Mouse (Mus musculus) natural killer cell, adult 2 months (primary cell): ENCODE data around the gene Mzf1.
"Not testable (repeated sequence)": the region's sequence is repeated elsewhere in the genome, so short reads cannot be mapped to it uniquely, and the experiment has no call there.

ENCODE experiments used
- DNase-seq, 2 experiments: peaks; one replicate each; pipeline ENCODE4 v3.0.0; 2022; ENCODE audit warnings: low spot score in 2 of 2

The Mzf1 gene

DNA sequence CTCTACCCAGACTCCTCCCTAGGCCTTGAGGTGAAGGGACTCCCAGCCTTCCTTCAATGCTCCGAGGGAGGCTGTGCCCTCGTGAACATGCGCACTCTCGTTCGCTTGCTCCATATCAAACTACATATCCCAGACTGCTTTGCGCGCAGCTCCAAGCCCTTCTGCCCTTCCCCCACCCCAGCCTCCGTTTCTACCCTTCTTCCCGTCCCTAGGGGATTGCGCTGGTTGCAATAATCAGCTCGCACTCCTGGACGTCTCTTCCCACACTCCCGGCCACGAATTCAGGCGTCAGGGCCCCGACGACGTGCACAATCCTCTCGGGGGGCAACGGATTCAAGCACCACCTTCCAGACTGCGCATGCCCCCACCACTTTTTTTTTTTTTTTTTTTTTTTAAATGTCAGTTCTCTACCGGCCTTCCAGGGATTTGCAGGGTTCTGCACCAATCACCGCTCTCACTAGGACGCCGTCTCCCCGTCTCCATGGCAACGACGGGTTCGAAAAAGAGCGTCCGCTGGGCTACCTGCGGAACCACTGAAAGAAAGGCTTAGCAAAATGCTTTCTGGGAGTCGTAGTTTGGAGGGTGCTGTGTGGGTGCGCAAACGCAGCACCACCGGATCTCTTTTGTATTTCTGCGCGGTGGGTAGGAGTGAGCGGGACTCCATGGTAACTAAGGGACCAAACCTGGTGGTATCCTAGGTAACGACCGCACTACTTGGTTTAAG is at the start of gene Mzf1:
Mzf1 (minus strand) TSS at position 478 of the 724 bp plus-strand sequence.
- peak; percentile 80 to 89 for DNase-seq

DNA sequence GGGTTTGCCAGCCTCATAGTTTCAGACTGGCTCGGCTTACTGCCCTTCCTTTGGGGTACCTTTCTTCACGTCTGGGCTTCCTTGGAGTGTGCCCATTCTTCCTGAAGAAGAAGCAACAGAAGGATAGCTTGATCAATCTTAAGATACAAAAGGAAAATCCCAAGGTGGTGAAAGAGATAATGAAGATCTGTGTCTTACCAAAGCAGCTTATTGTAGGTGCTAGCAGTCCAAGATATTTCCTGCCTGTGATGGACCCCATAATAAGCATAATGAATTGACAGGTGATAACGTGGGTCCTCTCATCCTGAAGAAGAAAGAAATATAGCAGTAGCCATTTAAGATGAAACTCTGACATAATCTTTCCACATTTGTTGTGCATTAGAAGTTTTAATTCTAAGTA is 40.5 kb upstream of the Mzf1 start, which contains the start of gene Vmn1r85:
Vmn1r85 (minus strand) TSS at position 101 of the 400 bp plus-strand sequence.
- no peak for DNase-seq

DNA sequence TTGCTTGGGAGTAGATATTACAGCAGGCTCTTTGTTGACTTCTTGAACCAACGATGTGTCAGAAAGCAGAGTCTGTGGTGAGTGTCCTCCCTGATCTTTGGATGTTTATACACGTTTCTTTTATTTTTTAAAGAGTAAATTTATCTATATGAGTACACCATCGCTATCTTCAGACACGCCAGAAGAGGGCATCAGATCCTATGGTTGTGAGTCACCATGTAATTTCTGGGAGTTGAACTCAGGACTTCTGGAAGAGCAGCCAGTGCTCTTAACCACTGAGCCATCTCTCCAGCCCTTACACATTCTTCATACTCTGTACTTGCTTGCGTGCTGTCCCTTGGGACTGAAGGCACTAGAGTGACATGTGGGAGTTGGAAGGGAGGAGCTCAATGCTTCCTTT is 17.7 kb upstream of the Mzf1 start:
- DNase-seq, result no peak

DNA sequence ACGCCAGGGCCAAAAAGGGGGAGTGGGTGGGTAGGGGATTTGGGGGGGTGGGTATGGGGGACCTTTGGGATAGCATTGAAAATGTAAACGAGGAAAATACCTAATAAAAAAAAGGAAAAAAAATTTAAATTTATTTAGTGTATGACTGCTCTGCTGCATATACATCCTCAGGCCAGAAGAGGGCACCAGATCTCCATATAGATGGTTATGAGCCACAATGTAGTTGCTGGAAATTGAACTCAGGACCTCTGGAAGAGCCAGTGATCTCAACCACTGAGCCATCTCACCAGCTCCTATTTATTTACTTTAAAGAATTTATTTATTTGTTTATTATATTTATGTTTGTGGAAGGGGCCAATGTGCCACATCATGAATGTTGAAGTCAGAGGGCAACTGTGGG is 8.8 kb upstream of the Mzf1 start:
- not testable (repeated sequence) for DNase-seq

DNA sequence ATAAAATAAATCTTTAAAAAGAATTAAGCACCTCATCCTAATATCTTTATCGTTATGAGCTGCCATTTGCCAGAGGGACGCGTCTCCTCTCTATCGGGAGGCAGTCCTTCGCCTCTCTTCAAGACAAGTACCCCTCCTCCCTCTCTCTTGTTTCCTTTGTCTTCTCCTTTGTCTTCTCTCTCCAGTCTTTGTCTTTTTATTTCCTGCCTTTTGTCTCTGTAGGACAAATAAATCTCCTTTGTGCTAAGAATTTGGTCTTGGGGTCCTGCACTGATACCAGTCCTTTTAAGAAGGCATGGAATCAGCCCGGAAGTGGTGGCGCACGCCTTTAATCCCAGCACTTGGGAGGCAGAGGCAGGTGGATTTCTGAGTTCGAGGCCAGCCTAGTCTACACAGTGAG is 5.0 kb upstream of the Mzf1 start:
- DNase-seq, result no peak

DNA sequence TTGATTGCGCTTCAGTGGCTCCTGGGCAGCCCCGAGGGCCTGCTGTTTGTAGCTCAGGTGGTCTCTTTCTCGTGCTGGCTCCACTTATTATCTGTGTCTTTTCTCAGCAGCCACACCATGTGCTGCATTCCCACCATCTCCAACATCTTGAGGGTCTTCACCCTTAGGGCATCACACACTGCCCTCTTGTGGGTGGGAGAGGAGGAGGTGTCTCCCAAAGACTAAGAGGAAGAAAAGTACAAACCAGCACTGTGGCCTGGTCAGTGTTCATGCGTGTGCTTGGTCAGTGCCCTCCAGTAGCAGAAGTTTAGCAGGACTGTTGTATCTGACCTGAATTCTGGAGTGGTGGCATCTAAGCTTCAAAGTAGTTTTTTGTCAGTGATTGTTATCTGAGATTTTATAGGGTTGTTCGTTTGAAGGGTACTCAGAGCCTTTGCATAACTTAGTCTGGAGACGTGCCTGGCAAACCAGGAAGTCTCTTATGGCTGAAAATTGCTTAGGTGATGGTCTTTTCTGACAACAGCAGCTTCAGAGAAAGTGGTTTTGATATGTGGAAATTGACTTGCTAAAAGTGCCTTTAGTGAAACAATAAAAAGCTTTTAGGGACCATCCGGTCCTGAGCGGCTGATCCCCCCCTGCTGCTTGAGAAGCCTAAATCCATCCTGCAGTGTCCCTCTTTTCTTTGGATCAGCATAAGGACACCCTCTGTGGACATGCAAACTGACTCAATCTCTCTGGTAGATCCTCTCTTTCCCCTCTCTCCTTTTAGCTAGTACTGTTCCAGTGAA is 2.5 kb upstream of the Mzf1 start:
- DNase-seq, result no peak

DNA sequence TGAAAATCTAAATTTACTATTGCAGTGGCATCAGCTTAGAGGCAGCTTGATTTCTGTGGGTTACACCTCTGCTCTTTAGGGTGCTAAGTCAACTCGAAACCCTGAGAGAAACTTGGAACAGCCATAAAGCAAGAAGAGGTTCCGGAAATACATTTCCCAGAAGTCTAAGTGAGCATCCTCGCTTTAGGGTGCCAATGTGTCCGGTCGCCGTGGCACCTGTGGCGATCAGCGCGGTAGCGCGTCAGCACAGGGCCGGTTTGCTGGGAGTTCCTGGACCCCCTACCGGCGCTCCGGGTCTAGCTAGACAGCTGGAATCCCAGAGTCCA is 640 bp downstream of the Mzf1 start:
- DNase-seq, result no peak

DNA sequence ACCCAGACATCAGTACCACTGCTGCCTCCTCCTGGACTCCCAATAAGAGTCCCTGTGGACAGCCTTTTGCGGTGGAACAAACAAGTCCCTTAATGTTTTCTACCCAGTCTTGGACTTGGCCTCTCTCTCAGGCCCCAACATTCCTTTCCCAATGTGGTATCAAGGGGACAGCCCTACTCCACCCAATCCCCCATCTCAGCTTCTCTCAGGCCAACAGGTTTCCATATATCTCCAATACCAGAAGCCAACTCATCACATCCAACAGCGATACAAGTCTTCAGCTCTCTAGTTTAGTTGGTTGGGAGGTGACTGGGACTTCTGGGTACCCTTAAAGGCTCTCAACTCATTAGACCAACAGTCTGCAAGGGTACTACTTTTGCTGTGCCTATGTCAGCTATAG is 1.1 kb downstream of the Mzf1 start:
- DNase-seq, result no peak

DNA sequence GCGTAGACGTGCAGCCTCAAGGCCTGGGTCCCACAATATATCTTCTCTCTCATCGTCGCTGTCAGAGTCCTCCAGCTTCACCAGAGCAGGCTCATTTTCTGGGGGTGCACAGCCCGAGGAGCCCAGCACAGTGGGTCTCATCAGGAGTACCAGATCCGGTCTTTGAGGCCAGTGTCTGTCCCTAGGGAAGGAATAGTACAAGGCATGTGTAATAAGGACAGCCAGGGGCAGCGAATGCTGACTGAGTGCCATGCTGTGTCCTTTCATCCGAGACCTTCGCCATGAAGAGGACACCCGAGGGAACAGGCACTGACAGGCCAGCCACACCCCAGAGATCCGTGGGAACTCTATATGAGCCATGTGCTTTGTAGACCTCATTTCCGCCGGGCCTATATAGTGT is 1.6 kb downstream of the Mzf1 start:
- no peak for DNase-seq

DNA sequence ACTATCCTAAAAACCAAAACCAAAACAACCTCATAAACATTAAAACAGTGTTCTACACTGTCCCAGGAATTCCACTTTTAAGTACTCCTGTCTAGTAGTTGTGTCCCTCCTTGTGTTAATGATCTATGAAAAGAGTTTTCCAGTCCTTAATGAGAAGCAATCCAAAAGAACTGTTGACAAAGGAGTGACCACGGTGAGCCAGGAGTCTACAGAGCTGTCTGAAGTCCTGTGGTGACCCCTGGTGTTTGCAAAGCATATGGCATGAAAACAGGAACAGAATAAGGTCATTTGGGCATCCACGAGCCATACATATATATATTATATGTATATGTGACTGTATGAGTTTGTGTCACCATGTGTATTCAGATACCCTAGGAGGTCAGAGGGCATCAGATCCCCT is 8.5 kb downstream of the Mzf1 start:
- peak; percentile 62 to 75 for DNase-seq

DNA sequence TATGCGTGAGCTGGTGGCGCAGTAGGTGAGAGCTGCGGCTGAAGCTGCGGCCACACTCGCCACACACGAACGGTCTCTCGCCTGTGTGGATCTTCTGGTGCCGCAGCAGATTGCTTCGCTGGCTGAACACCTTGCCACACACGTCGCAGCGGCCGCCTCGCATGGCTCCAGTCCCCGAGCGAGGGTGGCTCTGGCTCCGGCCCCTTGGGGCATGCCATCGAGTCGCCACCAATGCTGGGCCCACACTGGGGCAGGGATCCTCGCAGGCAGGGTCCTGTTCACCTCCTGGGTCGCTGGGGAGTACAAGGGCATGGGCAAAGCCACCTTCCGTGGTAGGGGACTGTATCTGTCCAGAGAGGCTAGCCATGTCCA is 10.3 kb downstream of the Mzf1 start:
- no peak for DNase-seq

DNA sequence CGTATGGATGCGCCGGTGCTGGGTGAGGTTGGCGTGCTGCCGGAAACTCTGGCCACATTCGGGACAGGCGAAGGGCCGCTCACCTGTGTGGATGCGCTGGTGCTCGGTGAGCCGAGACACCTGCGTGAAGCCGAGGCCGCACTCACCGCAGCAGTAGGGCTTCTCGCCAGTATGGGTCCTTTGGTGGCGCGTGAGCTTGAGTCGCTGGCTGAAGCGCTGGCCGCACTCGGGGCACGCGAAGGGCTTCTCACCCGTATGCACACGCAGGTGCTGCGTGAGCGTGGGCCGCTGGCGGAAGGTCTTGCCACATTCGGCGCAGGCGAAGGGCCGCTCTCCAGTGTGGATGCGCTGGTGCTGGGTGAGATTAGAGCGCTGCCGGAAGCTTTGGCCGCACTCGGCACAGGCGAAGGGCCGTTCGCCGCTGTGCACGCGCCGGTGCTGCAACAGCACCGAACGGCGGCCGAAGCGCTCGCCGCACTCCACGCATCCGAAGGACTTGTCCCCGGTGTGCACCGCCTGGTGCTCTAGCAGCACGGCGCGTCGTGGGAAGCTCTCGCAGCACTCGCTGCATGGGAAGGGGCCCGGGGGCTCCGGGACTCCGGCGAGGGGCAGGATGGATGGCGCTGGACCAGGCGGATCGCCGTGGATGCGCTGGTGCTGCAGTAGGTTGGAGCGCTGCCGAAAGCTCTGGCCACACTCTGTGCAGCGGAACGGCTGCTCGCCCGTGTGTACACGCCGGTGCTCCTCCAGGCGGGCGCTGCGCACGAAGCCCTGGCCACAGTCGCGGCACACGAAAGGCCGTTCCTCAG is 10.9 kb downstream of the Mzf1 start:
- no peak for DNase-seq

DNA sequence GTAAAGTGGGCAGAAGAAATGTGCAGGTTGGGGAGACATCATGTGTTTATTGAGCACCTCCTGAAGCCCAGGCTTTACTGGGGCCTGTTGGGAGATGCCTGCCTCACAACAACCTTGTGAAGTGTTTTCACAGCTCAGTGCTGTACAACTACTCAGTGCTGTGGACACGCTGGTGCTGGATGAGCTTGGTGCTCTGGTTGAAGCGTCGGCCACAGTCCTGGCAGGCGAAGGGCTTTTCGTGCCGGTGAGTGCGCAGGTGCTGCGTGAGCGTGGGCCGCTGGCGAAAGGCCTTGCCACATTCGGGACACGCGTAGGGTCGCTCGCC is 11.5 kb downstream of the Mzf1 start:
- DNase-seq, result no peak

DNA sequence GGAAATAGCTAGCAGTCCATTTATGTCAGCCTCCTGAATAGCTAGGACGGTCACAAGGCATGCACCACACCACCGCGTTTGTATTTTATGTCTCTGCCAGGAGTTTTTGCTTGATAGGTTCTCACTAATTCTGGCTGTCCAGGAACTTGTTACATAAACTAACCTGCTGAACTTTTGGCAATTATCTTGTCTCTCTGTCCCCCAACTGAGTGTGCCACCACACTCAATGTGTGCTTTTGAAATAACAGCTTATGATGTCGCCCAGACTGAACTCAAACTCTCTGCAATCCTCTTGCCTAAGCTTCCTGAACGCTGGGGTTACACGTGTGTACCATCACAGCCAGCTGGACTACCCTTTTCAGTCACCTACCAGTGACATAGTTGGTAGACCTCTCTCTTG is 12.1 kb downstream of the Mzf1 start:
- DNase-seq, result no peak

DNA sequence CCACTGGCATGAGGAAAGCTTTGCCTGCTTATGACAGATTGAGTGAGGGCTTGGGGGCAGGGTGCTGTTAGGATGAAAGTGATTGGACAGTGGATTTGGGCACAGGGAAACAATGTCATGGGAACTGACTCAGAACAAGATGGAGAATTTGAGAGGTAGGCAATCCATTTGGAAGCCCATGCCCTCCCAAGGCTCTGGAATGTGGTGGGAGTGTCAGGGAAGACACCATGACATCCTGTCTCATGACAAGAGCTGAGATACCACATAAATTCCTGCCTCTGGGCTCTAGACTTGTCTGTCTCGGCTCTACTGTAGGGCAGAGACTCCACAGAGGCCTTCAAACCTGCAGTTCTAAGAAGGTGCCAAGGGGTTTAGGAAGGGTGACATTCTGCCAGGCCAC is 13.3 kb downstream of the Mzf1 start:
- DNase-seq, result no peak

DNA sequence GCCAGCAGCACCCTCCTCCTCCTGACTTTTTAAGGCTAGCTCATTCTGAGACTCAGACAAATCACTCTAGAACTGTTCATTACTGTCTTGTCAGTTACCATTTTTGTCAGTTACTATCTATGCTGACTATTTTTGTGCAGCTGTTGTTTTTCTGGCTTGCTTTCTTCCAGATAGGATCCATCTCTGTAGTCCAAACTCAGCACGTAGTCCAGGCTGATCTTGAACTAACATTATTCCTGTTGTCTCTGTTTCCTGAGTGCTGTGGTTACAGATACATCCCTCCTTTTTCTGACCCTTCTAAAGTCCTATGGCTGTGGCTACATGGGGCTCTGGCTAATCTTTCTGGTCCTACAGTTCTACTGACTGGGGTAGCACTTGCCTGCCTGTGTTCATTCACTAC is 15.4 kb downstream of the Mzf1 start:
- DNase-seq, result no peak

DNA sequence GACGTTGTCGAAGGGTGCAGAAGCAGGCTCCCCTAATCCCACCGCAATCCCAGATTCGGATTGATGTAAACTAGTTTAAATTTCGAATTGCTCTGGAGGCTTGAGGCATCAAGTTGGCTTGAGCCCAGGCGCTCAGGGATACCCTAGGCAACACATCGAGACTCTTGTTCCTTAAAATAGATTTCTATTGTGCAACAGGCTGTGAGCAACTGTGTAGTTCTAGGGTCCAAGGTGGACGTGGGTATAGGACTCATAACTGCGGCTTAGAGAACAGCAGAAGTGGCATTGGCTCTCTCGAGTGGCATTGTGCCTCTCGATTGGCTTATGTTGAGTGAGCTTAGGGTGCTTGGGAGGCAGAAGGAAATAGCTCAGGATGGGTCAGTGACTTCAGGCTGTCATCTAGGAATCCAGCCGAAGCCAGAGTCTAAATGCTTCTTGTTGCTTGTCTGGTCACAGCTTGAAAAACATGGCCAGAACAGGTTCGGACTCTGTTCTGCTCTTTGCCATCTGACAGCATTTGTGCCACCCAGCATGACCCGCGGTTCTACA is 15.9 kb downstream of the Mzf1 start:
- DNase-seq, result no peak

DNA sequence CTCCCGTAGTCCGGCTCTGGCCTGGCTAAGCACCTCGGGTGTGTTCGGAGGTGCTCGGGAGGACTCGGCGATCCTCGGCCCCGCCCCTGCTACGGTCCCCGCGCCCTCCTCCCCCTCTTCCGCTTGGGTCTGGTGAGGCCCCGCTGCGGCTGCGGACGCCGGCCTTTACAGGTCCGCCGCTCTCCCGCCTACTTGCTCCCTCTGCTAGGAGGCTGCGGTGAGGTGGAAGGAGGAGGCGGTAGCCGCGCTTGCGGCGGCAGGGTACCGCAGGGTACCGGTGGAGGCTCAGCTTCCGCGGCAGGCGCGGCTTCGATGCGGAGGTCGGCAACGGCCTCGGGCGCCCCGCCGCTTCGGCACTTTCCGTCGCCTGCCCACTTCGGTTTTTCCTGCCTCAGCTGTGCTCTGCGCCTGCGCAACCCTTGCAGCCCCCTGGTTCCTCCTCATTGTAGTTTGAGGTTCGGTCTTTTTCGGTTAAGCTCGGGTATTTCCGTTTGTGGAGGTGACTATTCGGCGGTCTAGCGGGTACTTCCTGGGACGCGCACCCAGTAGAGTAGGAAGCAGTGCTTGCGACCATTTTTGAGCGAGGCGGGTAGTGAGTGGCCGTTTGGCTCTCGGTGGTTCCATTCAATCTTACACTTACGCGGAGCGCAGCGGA is 16.5 kb downstream of the Mzf1 start, which contains the start of gene Ube2m:
Ube2m (minus strand) TSS at position 375 of the 655 bp plus-strand sequence.
- peak; percentile 99 for DNase-seq

DNA sequence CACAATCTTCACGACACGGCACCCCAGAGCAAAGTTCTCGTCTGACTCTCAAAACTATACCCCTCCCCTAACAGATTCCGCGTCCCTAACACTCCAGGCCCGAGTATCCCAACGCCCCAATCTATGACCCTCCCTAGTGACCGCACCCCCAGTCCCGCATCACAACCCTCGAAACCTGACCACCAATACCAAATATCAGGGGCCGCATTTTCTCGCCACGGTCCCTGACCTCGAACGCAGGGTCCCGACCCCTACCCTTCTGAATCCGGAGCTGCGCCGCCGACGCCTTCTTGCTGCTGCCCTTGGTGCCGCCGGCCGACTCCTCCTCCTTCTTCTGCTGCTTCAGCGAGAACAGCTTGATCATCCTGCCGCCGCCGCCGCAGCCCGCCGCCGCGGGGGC is 17.2 kb downstream of the Mzf1 start:
- DNase-seq, result no peak

DNA sequence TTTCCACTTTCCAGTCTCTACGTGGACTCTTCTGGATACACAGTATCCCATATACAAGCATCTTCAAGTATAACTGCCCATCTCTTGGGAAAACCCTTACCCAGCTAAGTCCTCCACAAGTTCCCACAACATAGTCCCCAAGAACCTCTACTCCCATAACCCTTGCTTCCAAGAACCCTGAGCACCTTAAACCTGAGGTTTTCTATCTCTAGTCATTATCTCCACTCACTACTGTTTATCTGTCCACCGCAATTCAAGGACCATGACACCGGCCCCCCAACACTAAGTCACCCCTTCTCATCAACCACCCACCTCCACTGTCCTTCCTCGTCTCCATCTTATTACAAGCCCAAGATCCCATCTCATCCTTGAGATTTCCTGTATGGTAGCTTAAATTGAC is 17.8 kb downstream of the Mzf1 start:
- no peak for DNase-seq

DNA sequence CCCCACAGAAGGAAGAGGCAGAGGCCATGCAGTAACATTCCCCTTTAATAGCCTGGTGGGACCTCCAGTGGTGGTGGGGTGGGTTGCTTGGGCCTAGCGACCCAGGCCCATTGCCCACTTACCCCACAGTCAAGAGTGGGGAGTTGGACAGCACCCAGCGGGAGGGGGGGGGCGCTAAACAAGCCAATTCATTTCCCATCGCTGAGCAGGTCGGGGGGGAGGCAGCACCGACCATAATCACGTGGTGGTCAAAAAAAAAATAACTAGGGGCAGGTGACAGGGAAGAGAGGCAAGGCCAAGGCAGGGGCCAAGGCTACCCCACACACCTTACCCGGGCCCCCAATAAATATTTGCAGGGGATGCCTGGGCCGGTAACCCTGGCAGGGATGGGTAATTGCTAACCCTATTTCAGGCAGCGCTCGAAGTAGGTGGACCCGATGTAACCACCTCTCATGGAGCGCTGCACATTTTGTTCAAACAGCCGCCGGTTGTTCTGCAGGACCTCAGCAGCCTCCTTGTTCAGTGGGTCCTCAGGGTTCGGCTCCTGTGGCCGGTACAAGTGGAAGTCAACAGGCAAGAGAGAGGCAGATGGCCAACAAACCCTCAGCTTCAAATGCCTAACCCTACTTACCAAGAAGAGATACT is 19.2 kb downstream of the Mzf1 start:
- no peak for DNase-seq
